Mouse (Mus musculus) hindbrain, embryonic 10.5 days (tissue): ENCODE measurements around the gene Rasgef1c. TPM values are rescaled to one million over a fixed set of nuclear protein-coding genes. Genes with fewer than 3 reads are reported as not detected.

Experiments
- DNase-seq: peaks from one replicate; pipeline ENCODE4 v3.0.0-alpha.2; 2017; ENCODE audit warnings: low spot score
- H3K27ac ChIP-seq: fragments of 300-500 bp; sonication (generic); 2 replicates; pipeline ENCODE4 v1.5.1; 2016; ENCODE audit warnings: mild to moderate bottlenecking, moderate library complexity
- H3K27me3 ChIP-seq: fragments of 300-500 bp; sonication (generic); 2 replicates; pipeline ENCODE4 v1.6.1; 2016; ENCODE audit warnings: mild to moderate bottlenecking; ENCODE audit not compliant: poor library complexity, insufficient read depth, severe bottlenecking
- H3K36me3 ChIP-seq: fragments of 300-500 bp; sonication (generic); 2 replicates; pipeline ENCODE4 v1.6.1; 2016; ENCODE audit warnings: mild to moderate bottlenecking, moderate library complexity
- H3K4me1 ChIP-seq: fragments of 300-500 bp; sonication (generic); replicated peaks from 2 replicates; pipeline ENCODE4 v1.6.1; 2016; ENCODE audit warnings: mild to moderate bottlenecking
- H3K4me3 ChIP-seq: fragments of 300-500 bp; sonication (generic); 2 replicates; pipeline ENCODE4 v1.5.1; 2016; ENCODE audit warnings: mild to moderate bottlenecking, moderate library complexity
- H3K9me3 ChIP-seq: fragments of 300-500 bp; sonication (generic); 2 replicates; pipeline ENCODE4 v1.6.1; 2016; ENCODE audit warnings: mild to moderate bottlenecking, moderate library complexity
- WGBS: fragments of 180-500 bp; shearing (Covaris S2); methylation state at CpG from one replicate; pipeline ENCODE4 v1.1.7; 2016; 5-methylcytosine and 5-hydroxymethylcytosine counted together
- polyA plus RNA-seq: library from polyadenylated mRNA; unstranded; fragments of >200 nt; fragmentation: Nextera tagmentation; extraction: Ambion mirVana; gene quantifications from 2 replicates; pipeline ENCODE4 v1.2.1, GENCODE M21; 2016

Rasgef1c gene
- polyA plus RNA-seq, 1 experiment from 2014 or later: 3.7 TPM

- no peak for DNase-seq
- Histone ChIP-seq H3K4me3 (no peak overlapping the region), H3K27me3 (no peaks in the 10 kb centered on the region), H3K27ac (no peak overlapping the region), H3K4me1 (0 out of 2 replicates have a peak, but pooled peaks cover 6% of the 10 kb centered on the region), H3K36me3 (no peaks in the 10 kb centered on the region), H3K9me3 (no peaks in the 10 kb centered on the region)
- 81% methylated on average over 4 of the region's 4 CpGs for WGBS
These were observed 82.4 kb downstream of the Rasgef1c start for GRCm38 (mm10) chr11:49983875-49984552.

DNA sequence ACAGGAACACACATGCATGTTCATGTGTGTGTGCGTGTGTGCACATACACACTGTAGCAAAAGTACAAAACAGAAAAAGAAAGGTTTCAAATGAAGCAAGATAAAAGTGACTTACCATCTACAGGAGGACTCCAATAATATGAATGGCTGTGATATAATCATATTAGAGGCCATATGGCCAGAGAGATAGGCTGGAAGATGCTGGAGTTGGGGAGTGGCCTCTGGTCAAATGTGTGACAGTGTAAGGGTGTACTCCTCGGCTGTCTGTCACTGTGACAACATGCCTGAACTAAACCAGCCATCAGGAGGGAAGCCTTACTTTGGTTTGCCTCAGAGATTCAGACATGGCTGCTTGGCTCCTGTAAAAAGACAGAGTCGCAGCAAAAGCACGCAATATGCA lies 83.4 kb downstream of the Rasgef1c start:
- Histone ChIP-seq H3K27ac (no peak overlapping the region), H3K36me3 (no peaks in the 10 kb centered on the region), H3K4me3 (no peak overlapping the region), H3K27me3 (no peaks in the 10 kb centered on the region), H3K9me3 (no peaks in the 10 kb centered on the region), H3K4me1 (0 out of 2 replicates have a peak, but pooled peaks cover 6% of the 10 kb centered on the region)
- WGBS: 88% methylated on average over 4 of the region's 4 CpGs
- DNase-seq: no peak

GRCm38 (mm10) chr11:49986277-49987036 lies 84.8 kb downstream of the Rasgef1c start:
- peak; percentile 64 for DNase-seq
- no peaks in the 10 kb centered on the region for H3K27me3 ChIP-seq
- 27% methylated on average over 10 of the region's 10 CpGs for WGBS
- 0 out of 2 replicates have a peak, but pooled peaks cover 6% of the 10 kb centered on the region for H3K4me1 ChIP-seq
- no peaks in the 10 kb centered on the region for H3K36me3 ChIP-seq
- H3K9me3 ChIP-seq: no peaks in the 10 kb centered on the region
- H3K27ac ChIP-seq: no peak overlapping the region
- H3K4me3 ChIP-seq: no peak overlapping the region

DNA sequence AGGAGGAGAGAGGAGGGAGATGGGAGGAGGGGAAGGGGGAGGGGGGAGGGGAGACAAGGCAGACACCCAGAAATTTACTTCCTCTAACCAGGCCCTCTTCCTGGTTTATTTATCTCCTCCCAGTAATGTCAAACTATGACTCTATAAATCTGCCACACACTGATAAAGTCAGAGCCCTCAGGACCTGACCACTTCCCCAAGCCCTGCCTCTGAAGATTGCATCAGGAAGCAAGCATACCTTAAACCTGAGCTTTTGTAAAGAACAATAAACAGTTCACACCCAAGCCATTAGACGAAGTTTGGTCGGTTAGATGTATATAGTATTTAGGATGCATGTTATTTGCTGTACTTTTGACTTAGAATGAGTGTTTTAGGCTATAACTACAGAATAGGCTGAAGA lies 92.9 kb downstream of the Rasgef1c start:
- Histone ChIP-seq H3K4me3 (no peak overlapping the region), H3K36me3 (no peaks in the 10 kb centered on the region), H3K9me3 (no peaks in the 10 kb centered on the region), H3K27me3 (no peaks in the 10 kb centered on the region), H3K27ac (no peak overlapping the region), H3K4me1 (no peaks in the 10 kb centered on the region)
- WGBS: 85% methylated on average over 2 of the region's 2 CpGs
- DNase-seq: no peak

GRCm38 (mm10) chr11:49996398-49996797 lies 94.8 kb downstream of the Rasgef1c start:
- no peak overlapping the region for H3K4me3 ChIP-seq
- WGBS: 81% methylated on average over 4 of the region's 4 CpGs
- no peaks in the 10 kb centered on the region for H3K9me3 ChIP-seq
- H3K27me3 ChIP-seq: no peaks in the 10 kb centered on the region
- no peak for DNase-seq
- H3K27ac ChIP-seq: no peak overlapping the region
- H3K4me1 ChIP-seq: no peaks in the 10 kb centered on the region
- H3K36me3 ChIP-seq: no peaks in the 10 kb centered on the region

DNA sequence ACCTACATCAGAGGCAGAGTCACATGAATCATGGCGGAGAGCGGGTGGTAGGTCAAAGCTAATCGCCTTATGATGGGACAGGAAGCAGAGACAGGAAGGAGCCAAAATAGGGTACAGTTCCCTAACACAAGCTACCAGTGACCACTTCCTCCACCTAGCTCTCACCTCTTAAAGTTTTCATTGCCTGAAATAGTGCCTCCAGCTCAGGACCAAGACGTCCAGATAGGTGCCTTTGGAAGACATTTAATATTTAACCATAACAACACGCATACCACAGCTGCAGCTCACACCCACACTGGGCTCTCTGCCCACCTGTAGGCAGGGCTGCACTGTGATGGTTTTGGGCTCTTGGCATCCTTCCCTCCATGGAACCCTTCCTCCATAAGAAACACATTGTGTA lies 95.7 kb downstream of the Rasgef1c start:
- H3K4me1 ChIP-seq: no peaks in the 10 kb centered on the region
- H3K36me3 ChIP-seq: no peaks in the 10 kb centered on the region
- no peaks in the 10 kb centered on the region for H3K27me3 ChIP-seq
- DNase-seq: no peak
- H3K9me3 ChIP-seq: no peaks in the 10 kb centered on the region
- H3K27ac ChIP-seq: no peak overlapping the region
- H3K4me3 ChIP-seq: no peak overlapping the region
- WGBS: 86% methylated on average over 5 of the region's 5 CpGs

- Histone ChIP-seq H3K4me1 (no peaks in the 10 kb centered on the region), H3K27ac (no peak overlapping the region), H3K9me3 (no peaks in the 10 kb centered on the region), H3K27me3 (no peaks in the 10 kb centered on the region), H3K4me3 (no peak overlapping the region), H3K36me3 (no peaks in the 10 kb centered on the region)
- DNase-seq: no peak
- 96% methylated on average over 4 of the region's 4 CpGs for WGBS
These were observed 101.2 kb downstream of the Rasgef1c start for GRCm38 (mm10) chr11:50002853-50003252.

- Histone ChIP-seq H3K4me3 (no peak overlapping the region), H3K27ac (no peak overlapping the region), H3K9me3 (no peaks in the 10 kb centered on the region), H3K36me3 (no peaks in the 10 kb centered on the region), H3K27me3 (no peaks in the 10 kb centered on the region; the same call in 1 of the 2 replicates), H3K4me1 (no peaks in the 10 kb centered on the region)
- no peak for DNase-seq
- WGBS: 78% methylated on average over 10 of the region's 10 CpGs
These were observed 106.1 kb downstream of the Rasgef1c start for GRCm38 (mm10) chr11:50007776-50008175.

DNA sequence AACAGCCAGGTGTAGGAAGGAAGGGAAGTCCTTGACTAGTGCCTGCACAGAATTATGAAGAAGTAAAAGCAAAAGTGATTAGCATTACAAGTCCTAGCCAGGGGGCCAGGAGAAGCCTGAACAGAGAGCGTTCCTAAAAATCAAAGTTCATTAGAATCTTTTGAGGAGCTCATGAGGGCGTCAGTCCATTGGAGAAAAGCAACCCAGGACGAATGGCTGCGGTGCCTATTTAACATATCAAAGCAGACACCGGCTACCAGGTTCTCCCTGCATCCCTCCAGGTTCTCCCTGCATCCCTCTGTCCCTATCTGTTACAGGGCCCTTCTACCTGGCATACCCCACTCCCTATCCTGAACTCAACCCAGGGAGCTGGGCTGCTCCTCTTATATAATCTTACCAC lies 106.6 kb downstream of the Rasgef1c start:
- H3K36me3 ChIP-seq: no peaks in the 10 kb centered on the region
- 25% methylated on average over 5 of the region's 5 CpGs for WGBS
- H3K27me3 ChIP-seq: no peaks in the 10 kb centered on the region; the same call in 1 of the 2 replicates
- DNase-seq: no peak
- H3K4me1 ChIP-seq: no peaks in the 10 kb centered on the region
- no peak overlapping the region for H3K4me3 ChIP-seq
- no peak overlapping the region for H3K27ac ChIP-seq
- no peaks in the 10 kb centered on the region for H3K9me3 ChIP-seq

DNA sequence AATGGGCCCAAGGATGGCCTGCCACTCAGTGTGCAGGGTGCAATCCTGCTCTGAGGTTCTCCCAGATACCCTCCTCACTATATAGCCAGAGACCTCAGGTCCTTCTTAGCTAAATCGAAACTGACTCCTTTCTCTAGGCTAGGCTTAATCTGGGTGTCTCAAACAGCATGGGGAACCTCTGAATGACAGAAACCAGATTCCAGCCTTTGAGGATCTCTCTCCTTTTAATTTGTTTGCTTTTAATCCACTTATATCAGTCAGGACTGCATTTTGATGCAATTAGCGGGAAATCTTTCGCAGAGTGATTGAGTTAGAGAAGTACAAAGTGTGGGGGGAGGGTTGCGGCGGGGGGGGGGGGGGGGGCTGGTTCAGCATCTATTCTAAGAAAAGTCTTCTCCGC lies 111.4 kb downstream of the Rasgef1c start:
- 79% methylated on average over 6 of the region's 6 CpGs for WGBS

DNA sequence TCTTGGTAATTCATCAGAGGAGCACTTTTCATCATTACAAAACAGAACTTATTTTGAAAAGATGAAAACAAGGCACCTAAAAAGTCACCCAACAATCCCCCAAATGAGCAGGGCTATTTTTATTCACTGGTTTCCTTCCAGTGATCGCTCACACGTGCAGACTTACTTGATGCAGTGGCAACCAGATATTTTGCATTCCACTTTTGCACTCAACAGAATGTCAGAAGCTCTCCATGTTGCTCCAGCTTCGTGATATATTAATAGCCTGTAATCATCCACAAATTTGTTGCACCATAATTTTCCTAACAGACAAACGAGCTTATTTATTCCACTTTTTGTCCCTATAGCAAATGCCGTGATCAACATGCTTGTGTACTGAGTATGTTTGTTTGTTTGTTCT lies 114.9 kb downstream of the Rasgef1c start:
- no peaks in the 10 kb centered on the region for H3K9me3 ChIP-seq
- no peaks in the 10 kb centered on the region; the same call in 1 of the 2 replicates for H3K27me3 ChIP-seq
- no peak overlapping the region for H3K4me3 ChIP-seq
- no peak for DNase-seq
- H3K27ac ChIP-seq: no peak overlapping the region
- H3K4me1 ChIP-seq: peaks cover 6% of the 10 kb centered on the region; the same call in 1 of the 2 replicates
- WGBS: 87% methylated on average over 5 of the region's 5 CpGs
- no peaks in the 10 kb centered on the region for H3K36me3 ChIP-seq

More for the DNA sequence above, 111.4 kb downstream of the Rasgef1c start:
- no peak for DNase-seq
- H3K4me3 ChIP-seq: no peak overlapping the region
- peaks cover 1% of the 10 kb centered on the region; the same call in 1 of the 2 replicates for H3K4me1 ChIP-seq
- no peaks in the 10 kb centered on the region for H3K36me3 ChIP-seq
- H3K27me3 ChIP-seq: no peaks in the 10 kb centered on the region; the same call in 1 of the 2 replicates
- no peak overlapping the region for H3K27ac ChIP-seq
- H3K9me3 ChIP-seq: no peaks in the 10 kb centered on the region

DNA sequence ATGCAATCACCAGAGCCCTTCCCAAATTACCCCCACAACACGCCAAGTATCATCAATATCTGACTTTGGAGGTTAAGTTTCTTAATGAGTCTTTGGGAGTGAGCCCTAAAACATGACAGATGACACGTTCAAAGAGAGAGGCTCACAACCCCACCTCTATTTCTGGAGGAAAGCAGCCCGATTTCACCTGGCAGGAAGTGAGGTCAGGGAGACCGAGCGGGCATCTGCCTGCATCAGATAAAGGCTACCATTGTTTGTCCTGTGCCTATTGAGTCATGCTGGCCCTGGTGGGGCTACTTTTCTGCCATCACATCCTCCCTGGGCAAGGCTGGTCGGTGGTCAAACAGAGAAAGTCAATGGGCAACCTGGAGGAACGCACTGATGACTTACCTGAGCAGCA lies 115.9 kb downstream of the Rasgef1c start:
- Histone ChIP-seq H3K36me3 (no peaks in the 10 kb centered on the region), H3K27ac (no peak overlapping the region), H3K4me3 (no peak overlapping the region), H3K27me3 (no peaks in the 10 kb centered on the region; the same call in 1 of the 2 replicates), H3K4me1 (peaks cover 6% of the 10 kb centered on the region; the same call in 1 of the 2 replicates), H3K9me3 (no peaks in the 10 kb centered on the region)
- WGBS: 77% methylated on average over 7 of the region's 7 CpGs
- no peak for DNase-seq

DNA sequence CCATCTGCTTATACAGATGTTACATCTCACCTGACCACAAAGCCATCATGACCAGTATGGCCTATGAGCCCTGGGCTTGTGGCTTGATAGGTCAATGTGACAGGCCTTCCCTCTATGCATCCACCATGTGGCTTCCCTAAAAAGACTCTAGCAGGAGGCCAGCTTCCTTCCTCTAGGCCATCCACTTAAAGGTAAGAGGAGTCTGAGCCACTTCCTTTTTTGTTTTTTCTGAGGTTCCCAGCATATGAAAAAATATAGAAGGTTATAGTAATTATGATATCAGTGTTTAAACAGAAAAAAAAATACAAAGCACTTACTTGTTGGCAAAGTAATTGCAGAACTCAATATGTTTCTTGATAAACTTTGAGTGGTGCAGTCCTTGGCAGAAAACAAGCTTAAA lies 117.2 kb downstream of the Rasgef1c start:
- DNase-seq: no peak
- peaks cover 8% of the 10 kb centered on the region for H3K27me3 ChIP-seq
- H3K36me3 ChIP-seq: no peaks in the 10 kb centered on the region
- H3K9me3 ChIP-seq: no peaks in the 10 kb centered on the region
- no peak overlapping the region for H3K27ac ChIP-seq
- H3K4me1 ChIP-seq: peaks cover 6% of the 10 kb centered on the region; the same call in 1 of the 2 replicates
- H3K4me3 ChIP-seq: no peak overlapping the region
